Mouse (Mus musculus) olfactory bulb, adult 2 months (tissue): ENCODE measurements at regions not wholly inside any gene's neighbourhood (a gene's known extent, or its start where the extent isn't known, plus 50 kb on each side); places are given as distances from the start of the nearest gene placed in this dataset.

Experiments
- CTCF ChIP-seq: fragments of 200-500 bp; IDR thresholded peaks from 2 replicates; pipeline ENCODE4 v1.5.1; 2012; ENCODE audit warnings: low read depth, mild to moderate bottlenecking, low read length, moderate library complexity; ENCODE audit not compliant: insufficient read depth
- POLR2A ChIP-seq: fragments of 200-500 bp; IDR thresholded peaks from 2 replicates; pipeline ENCODE4 v1.6.1; 2012; ENCODE audit warnings: mild to moderate bottlenecking, low read depth, low read length, moderate library complexity; ENCODE audit not compliant: insufficient read depth

DNA sequence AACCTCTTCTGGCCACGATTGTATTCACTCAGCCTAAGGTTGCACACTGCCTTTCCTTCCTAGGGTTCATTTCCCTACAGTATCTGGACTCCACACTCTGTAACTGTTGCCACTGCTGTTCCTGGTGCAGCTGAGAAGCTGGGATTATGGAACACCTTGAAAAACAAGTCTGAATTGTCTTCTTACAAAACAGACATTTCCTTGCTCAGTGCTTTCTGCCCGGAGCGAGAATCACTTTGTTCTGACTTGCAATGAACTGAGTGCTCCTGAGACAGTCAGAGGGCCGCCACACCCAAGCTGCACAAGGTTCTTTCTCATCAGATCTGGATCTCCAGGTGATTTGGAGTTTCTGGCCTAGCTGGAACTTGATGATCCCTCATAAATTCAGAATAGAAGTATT is 183.0 kb upstream of the Dio2 start:
- TF ChIP-seq CTCF (no peak), POLR2A (no peak)
